Mouse (Mus musculus) cerebellum, adult 18-20 months (tissue): ENCODE measurements around the gene Ccnk.

ENCODE experiments used
- DNase-seq, 2 experiments: peaks; one replicate each; pipeline ENCODE4 v3.0.0; 2021

Ccnk gene

GRCm38 (mm10) chr12:108193878-108194277, 14.5 kb downstream of the Ccnk start:
- DNase-seq, result no peak

GRCm38 (mm10) chr12:108195761-108196160, 16.4 kb downstream of the Ccnk start:
- DNase-seq, result no peak

- DNase-seq, result no peak
Observed at GRCm38 (mm10) chr12:108198447-108198846, 19.1 kb downstream of the Ccnk start.

- DNase-seq, result no peak
Observed at GRCm38 (mm10) chr12:108200094-108200493, 20.7 kb downstream of the Ccnk start.

GRCm38 (mm10) chr12:108203895-108204294, 24.5 kb downstream of the Ccnk start:
- no peak for DNase-seq

- no peak for DNase-seq
Observed at GRCm38 (mm10) chr12:108204978-108205377, 25.6 kb downstream of the Ccnk start.

GRCm38 (mm10) chr12:108206641-108207040, 27.3 kb downstream of the Ccnk start:
- peak; percentile 78 to 89 for DNase-seq

- peak in 1 of 2 experiments; percentile 29 for DNase-seq
Observed at GRCm38 (mm10) chr12:108208216-108208615, 28.8 kb downstream of the Ccnk start.

GRCm38 (mm10) chr12:108208726-108209438, 29.5 kb downstream of the Ccnk start:
- peak; percentile 83 to 87 for DNase-seq

GRCm38 (mm10) chr12:108210623-108211022, 31.2 kb downstream of the Ccnk start:
- peak; percentile 22 to 29 for DNase-seq

- DNase-seq, result peak in 1 of 2 experiments; percentile 31
Observed at GRCm38 (mm10) chr12:108212071-108212470, 32.7 kb downstream of the Ccnk start.

- peak in 1 of 2 experiments; percentile 13 for DNase-seq
Observed at GRCm38 (mm10) chr12:108212476-108212875, 33.1 kb downstream of the Ccnk start.

GRCm38 (mm10) chr12:108213090-108214041, 34.0 kb downstream of the Ccnk start:
- peak; percentile 27 to 32 for DNase-seq

- DNase-seq, result peak; percentile 9 to 15
Observed at GRCm38 (mm10) chr12:108215090-108215489, 35.7 kb downstream of the Ccnk start.

GRCm38 (mm10) chr12:108216611-108217370, 37.4 kb downstream of the Ccnk start:
- DNase-seq, result peak in 1 of 2 experiments; percentile 43

GRCm38 (mm10) chr12:108217572-108217971, 38.2 kb downstream of the Ccnk start:
- peak; percentile 79 to 80 for DNase-seq

- no peak for DNase-seq
Observed at GRCm38 (mm10) chr12:108219163-108219562, 39.8 kb downstream of the Ccnk start.

GRCm38 (mm10) chr12:108219825-108220616, 40.6 kb downstream of the Ccnk start:
- DNase-seq, result peak in 1 of 2 experiments; percentile 37

- peak in 1 of 2 experiments; percentile 36 for DNase-seq
Observed at GRCm38 (mm10) chr12:108220621-108221020, 41.2 kb downstream of the Ccnk start.

GRCm38 (mm10) chr12:108221206-108221605, 41.8 kb downstream of the Ccnk start:
- peak; percentile 57 to 64 for DNase-seq

- peak; percentile 52 for DNase-seq
Observed at GRCm38 (mm10) chr12:108221712-108222111, 42.3 kb downstream of the Ccnk start.

- no peak for DNase-seq
Observed at GRCm38 (mm10) chr12:108223357-108223756, 44.0 kb downstream of the Ccnk start.
